Mouse (Mus musculus) stomach, postnatal 0 days (tissue): ENCODE results near the gene Bckdhb.

Experiments used
- CTCF ChIP-seq: IDR thresholded peaks from 2 replicates; pipeline ENCODE4 v1.5.1; 2016; ENCODE audit warnings: antibody characterized with exemption, low read depth, mild to moderate bottlenecking, moderate library complexity
- EP300 ChIP-seq: optimal IDR thresholded peaks from 2 replicates; pipeline ENCODE3; 2016; ENCODE audit warnings: antibody characterized with exemption

DNA sequence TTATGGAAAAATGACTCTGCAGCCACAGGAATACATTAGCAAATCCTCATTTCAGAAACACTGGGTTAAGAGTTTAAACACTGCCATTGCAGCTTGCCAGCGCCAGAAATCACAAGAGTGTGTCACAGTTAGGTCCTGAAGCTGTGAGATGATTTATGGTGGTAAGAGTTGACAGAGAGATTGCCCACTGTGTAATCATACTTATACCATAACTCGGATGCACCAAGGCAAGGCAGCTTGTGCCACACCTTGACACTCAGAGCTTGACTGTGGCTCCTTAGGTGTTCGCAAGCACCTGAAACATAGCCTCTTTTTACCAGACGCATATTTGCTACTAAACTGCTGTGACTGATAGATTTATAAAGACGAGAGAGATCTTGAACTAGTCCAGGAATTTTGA lies 145.8 kb downstream of the Bckdhb start:
- no peak for TF ChIP-seq CTCF
- no peak for TF ChIP-seq EP300
